Mouse (Mus musculus) lung, embryonic 15.5 days (tissue): ENCODE data around the gene Larp4. TPM values are rescaled to one million over a fixed set of nuclear protein-coding genes. Genes with fewer than 3 reads are reported as not detected.
"Not testable (repeated sequence)": the region's sequence is repeated elsewhere in the genome, so short reads cannot be mapped to it uniquely, and the experiment has no call there.

Experiments
- ATAC-seq: fragments of 200-750 bp; cut with Nextera tagmentation; 2 replicates; pipeline ENCODE4 v1.8.0; 2017; ENCODE audit warnings: moderate number of reproducible peaks, borderline replicate concordance; ENCODE audit not compliant: low FRiP score, low TSS enrichment; ENCODE audit errors: extremely low read depth
- H3K27ac ChIP-seq: fragments of 300-500 bp; sonication (generic); 2 replicates; pipeline ENCODE4 v1.5.1; 2015; ENCODE audit warnings: moderate library complexity, mild to moderate bottlenecking, inconsistent platforms
- H3K27me3 ChIP-seq: fragments of 300-500 bp; sonication (generic); 2 replicates; pipeline ENCODE4 v1.6.1; 2015; ENCODE audit warnings: inconsistent platforms
- H3K36me3 ChIP-seq: fragments of 300-500 bp; sonication (generic); 2 replicates; pipeline ENCODE4 v1.6.1; 2015; ENCODE audit warnings: inconsistent platforms
- H3K4me1 ChIP-seq: fragments of 300-500 bp; sonication (generic); 2 replicates; pipeline ENCODE4 v1.6.1; 2015; ENCODE audit warnings: inconsistent platforms
- H3K4me2 ChIP-seq: fragments of 300-500 bp; sonication (generic); 2 replicates; pipeline ENCODE4 v1.6.1; 2015; ENCODE audit warnings: inconsistent platforms, mild to moderate bottlenecking, moderate library complexity
- H3K4me3 ChIP-seq: fragments of 300-500 bp; sonication (generic); 2 replicates; pipeline ENCODE4 v1.5.1; 2015; ENCODE audit warnings: mild to moderate bottlenecking, inconsistent platforms
- H3K9ac ChIP-seq: fragments of 300-500 bp; sonication (generic); 2 replicates; pipeline ENCODE4 v1.6.1; 2015; ENCODE audit warnings: inconsistent platforms
- H3K9me3 ChIP-seq: fragments of 300-500 bp; sonication (generic); 2 replicates; pipeline ENCODE4 v1.6.1; 2016; ENCODE audit warnings: inconsistent platforms
- WGBS: fragments of 180-500 bp; shearing (Covaris S2); methylation state at CpG from one replicate; pipeline ENCODE4 v1.1.7; 2015; 5-methylcytosine and 5-hydroxymethylcytosine counted together
- polyA plus RNA-seq: library from polyadenylated mRNA; unstranded; fragments of >200 nt; fragmentation: Nextera tagmentation; extraction: Ambion mirVana; gene quantifications from 2 replicates; pipeline ENCODE4 v1.2.1, GENCODE M21; 2015

Larp4 gene
- polyA plus RNA-seq, 1 experiment from 2014 or later, result 30.8 TPM

GRCm38 (mm10) chr15:99972361-99972988 lies 2.6 kb downstream of the Larp4 start:
- Histone ChIP-seq H3K36me3 (no peaks in the 10 kb centered on the region), H3K27me3 (no peaks in the 10 kb centered on the region), H3K4me3 (peak overlapping the region; percentile 87), H3K27ac (peak overlapping the region; percentile 97), H3K4me1 (peaks cover 3% of the 10 kb centered on the region; the same call in 1 of the 2 replicates), H3K4me2 (peak overlapping the region; percentile 58), H3K9me3 (no peaks in the 10 kb centered on the region), H3K9ac (peak overlapping the region; percentile 76)
- peak; percentile 98 for ATAC-seq
- under 1% methylated on average over 50 of the region's 50 CpGs for WGBS

- under 1% methylated on average over 83 of the region's 84 CpGs for WGBS
- no peaks in the 10 kb centered on the region for H3K36me3 ChIP-seq
- ATAC-seq, result peak; percentile 89
- no peaks in the 10 kb centered on the region for H3K9me3 ChIP-seq
- no peaks in the 10 kb centered on the region for H3K27me3 ChIP-seq
- peak overlapping the region; percentile 55 for H3K4me2 ChIP-seq
- peaks cover 3% of the 10 kb centered on the region; the same call in 1 of the 2 replicates for H3K4me1 ChIP-seq
- peak overlapping the region; percentile 76 for H3K9ac ChIP-seq
- peak overlapping the region; percentile 97 for H3K27ac ChIP-seq
- peak overlapping the region; percentile 87 for H3K4me3 ChIP-seq
These were observed 3.4 kb downstream of the Larp4 start for GRCm38 (mm10) chr15:99972989-99973911.

GRCm38 (mm10) chr15:99974476-99975220 lies 4.8 kb downstream of the Larp4 start:
- ATAC-seq, result no peak
- no peaks in the 10 kb centered on the region for H3K36me3 ChIP-seq
- H3K4me3 ChIP-seq, result no peak overlapping the region
- no peak overlapping the region for H3K27ac ChIP-seq
- H3K9ac ChIP-seq, result no peak overlapping the region
- peaks cover 6% of the 10 kb centered on the region; the same call in 1 of the 2 replicates for H3K4me1 ChIP-seq
- WGBS, result 76% methylated on average over 2 of the region's 2 CpGs
- no peaks in the 10 kb centered on the region for H3K27me3 ChIP-seq
- no peaks in the 10 kb centered on the region for H3K9me3 ChIP-seq
- no peak overlapping the region for H3K4me2 ChIP-seq

- H3K4me2 ChIP-seq, H3K4me3 ChIP-seq, H3K4me1 ChIP-seq, H3K9me3 ChIP-seq, H3K9ac ChIP-seq, H3K27me3 ChIP-seq, H3K27ac ChIP-seq, H3K36me3 ChIP-seq, ATAC-seq: not testable (repeated sequence)
- 88% methylated on average over 2 of the region's 2 CpGs for WGBS
These were observed 6.3 kb downstream of the Larp4 start for GRCm38 (mm10) chr15:99976121-99976520.

GRCm38 (mm10) chr15:99979266-99979665 lies 9.4 kb downstream of the Larp4 start:
- WGBS, result 80% methylated on average over 1 of the region's 1 CpGs
- H3K4me2 ChIP-seq, result no peak overlapping the region
- H3K4me3 ChIP-seq, result no peak overlapping the region
- no peak overlapping the region for H3K27ac ChIP-seq
- no peaks in the 10 kb centered on the region for H3K27me3 ChIP-seq
- ATAC-seq, result no peak
- H3K36me3 ChIP-seq, result no peaks in the 10 kb centered on the region
- H3K9ac ChIP-seq, result no peak overlapping the region
- H3K9me3 ChIP-seq, result no peaks in the 10 kb centered on the region
- peaks cover 6% of the 10 kb centered on the region; the same call in 1 of the 2 replicates for H3K4me1 ChIP-seq

- no peak for ATAC-seq
- WGBS, result 78% methylated on average over 2 of the region's 2 CpGs
These were observed 9.8 kb downstream of the Larp4 start for GRCm38 (mm10) chr15:99979715-99980114.

DNA sequence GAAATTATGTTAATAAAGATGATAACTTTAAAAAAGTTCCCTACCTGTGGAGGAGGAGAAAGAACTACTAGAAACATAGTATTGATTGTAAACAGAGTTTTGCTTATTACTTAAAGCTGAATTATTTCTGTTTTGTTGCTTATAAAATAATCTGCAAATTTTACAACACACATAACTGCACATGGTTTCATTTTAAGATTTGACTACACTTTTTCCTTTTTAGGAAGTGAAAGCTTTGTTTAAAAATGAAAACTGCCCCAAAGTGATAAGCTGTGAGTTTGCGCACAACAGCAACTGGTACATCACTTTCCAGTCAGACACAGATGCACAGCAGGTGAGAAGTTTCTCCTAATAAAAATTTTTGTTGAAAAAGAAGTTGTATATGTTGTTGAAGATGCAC lies 23.2 kb downstream of the Larp4 start:
- no peaks in the 10 kb centered on the region for H3K27me3 ChIP-seq
- no peaks in the 10 kb centered on the region for H3K9me3 ChIP-seq
- no peak overlapping the region for H3K27ac ChIP-seq
- WGBS, result 95% methylated on average over 1 of the region's 1 CpGs
- peaks cover 53% of the 10 kb centered on the region for H3K36me3 ChIP-seq
- H3K4me2 ChIP-seq, result no peak overlapping the region
- H3K4me1 ChIP-seq, result no peaks in the 10 kb centered on the region
- ATAC-seq, result no peak
- no peak overlapping the region for H3K4me3 ChIP-seq
- H3K9ac ChIP-seq, result no peak overlapping the region

More at GRCm38 (mm10) chr15:99979715-99980114, 9.8 kb downstream of the Larp4 start:
- Histone ChIP-seq H3K27ac (no peak overlapping the region), H3K36me3 (no peaks in the 10 kb centered on the region), H3K27me3 (no peaks in the 10 kb centered on the region), H3K4me3 (no peak overlapping the region), H3K9me3 (no peaks in the 10 kb centered on the region), H3K9ac (no peak overlapping the region), H3K4me2 (no peak overlapping the region), H3K4me1 (0 out of 2 replicates have a peak, but pooled peaks cover 4% of the 10 kb centered on the region)

- Histone ChIP-seq H3K27me3 (no peaks in the 10 kb centered on the region), H3K4me3 (no peak overlapping the region), H3K9ac (no peak overlapping the region), H3K9me3 (no peaks in the 10 kb centered on the region), H3K36me3 (peaks cover 51% of the 10 kb centered on the region), H3K27ac (no peak overlapping the region), H3K4me1 (no peaks in the 10 kb centered on the region), H3K4me2 (no peak overlapping the region)
- WGBS, result 89% methylated on average over 6 of the region's 6 CpGs
- ATAC-seq, result no peak
These were observed 27.4 kb downstream of the Larp4 start for GRCm38 (mm10) chr15:99997114-99997804.

- H3K4me1 ChIP-seq, result no peaks in the 10 kb centered on the region
- H3K27me3 ChIP-seq, result no peaks in the 10 kb centered on the region
- 92% methylated on average over 1 of the region's 1 CpGs for WGBS
- H3K9me3 ChIP-seq, result no peaks in the 10 kb centered on the region
- ATAC-seq, result no peak
- peaks cover 61% of the 10 kb centered on the region for H3K36me3 ChIP-seq
- H3K4me2 ChIP-seq, result no peak overlapping the region
- H3K4me3 ChIP-seq, result no peak overlapping the region
- H3K9ac ChIP-seq, result no peak overlapping the region
- H3K27ac ChIP-seq, result no peak overlapping the region
These were observed 29.5 kb downstream of the Larp4 start for GRCm38 (mm10) chr15:99999390-99999789.

GRCm38 (mm10) chr15:100004677-100005273 lies 34.9 kb downstream of the Larp4 start:
- H3K9ac ChIP-seq, result no peak overlapping the region
- H3K27ac ChIP-seq, result no peak overlapping the region
- no peaks in the 10 kb centered on the region for H3K4me1 ChIP-seq
- no peaks in the 10 kb centered on the region for H3K9me3 ChIP-seq
- WGBS, result 81% methylated on average over 7 of the region's 7 CpGs
- ATAC-seq, result no peak
- H3K4me2 ChIP-seq, result no peak overlapping the region
- H3K4me3 ChIP-seq, result no peak overlapping the region
- peaks cover 72% of the 10 kb centered on the region for H3K36me3 ChIP-seq
- no peaks in the 10 kb centered on the region for H3K27me3 ChIP-seq

DNA sequence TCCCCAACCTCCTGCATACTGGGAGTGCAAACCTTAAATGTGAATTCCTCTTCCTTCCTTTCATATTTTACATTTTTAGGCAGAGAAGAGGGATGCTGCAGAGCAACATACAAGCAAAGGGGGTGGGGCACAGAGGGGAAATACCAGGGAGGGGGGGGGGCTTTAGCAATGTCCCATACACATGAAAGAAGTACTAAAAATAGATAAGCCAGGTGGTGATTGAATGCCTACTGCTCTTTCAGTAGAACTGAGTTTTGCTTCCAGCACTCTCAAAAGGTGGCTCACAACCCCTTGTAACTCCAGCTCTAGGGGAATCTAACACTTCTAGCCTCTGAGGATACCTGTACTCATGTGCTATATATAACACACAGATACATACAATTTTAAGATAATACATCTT lies 36.3 kb downstream of the Larp4 start:
- Histone ChIP-seq H3K9ac (no peak overlapping the region), H3K27me3 (no peaks in the 10 kb centered on the region), H3K4me1 (no peaks in the 10 kb centered on the region), H3K4me2 (no peak overlapping the region), H3K36me3 (peaks cover 79% of the 10 kb centered on the region), H3K27ac (no peak overlapping the region), H3K9me3 (no peaks in the 10 kb centered on the region), H3K4me3 (no peak overlapping the region)
- ATAC-seq, result no peak
